Mouse (Mus musculus) kidney, postnatal 36 days (tissue): Measurements from ENCODE around the gene Car12.
A peak's percentile ranks its signal among the peaks of the same experiment; 100 is the strongest.
"Not testable (repeated sequence)": the region's sequence is repeated elsewhere in the genome, so short reads cannot be mapped to it uniquely, and the experiment has no call there.

Experiments
- DNase-seq, 2 experiments: peaks; one replicate each; pipeline ENCODE4 v3.0.0; 2021 to 2022; ENCODE audit warnings: mixed read lengths in 2 of 2

Car12 gene

GRCm38 (mm10) chr9:66784552-66784951 lies 71.1 kb downstream of the Car12 start:
- DNase-seq: peak in 1 of 2 experiments; percentile 36

DNA sequence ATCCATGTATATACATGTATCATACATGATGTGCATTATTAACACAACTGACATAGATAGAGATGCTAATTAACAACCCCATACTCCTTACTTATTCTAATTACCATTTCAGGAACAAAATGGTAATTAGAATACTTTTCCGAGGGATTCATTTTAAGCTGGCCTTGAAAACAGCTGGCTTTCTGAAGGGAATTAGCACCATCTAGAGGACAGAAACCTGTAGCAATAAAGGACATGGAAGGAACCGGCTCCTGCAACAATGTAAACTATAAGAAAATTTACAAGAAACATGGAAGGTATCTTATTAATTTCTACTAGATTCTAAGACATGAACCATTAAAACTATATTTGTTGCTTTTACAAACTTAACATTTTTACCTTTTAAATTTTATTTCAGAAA lies 74.3 kb downstream of the Car12 start:
- peak; percentile 23 to 63 for DNase-seq

DNA sequence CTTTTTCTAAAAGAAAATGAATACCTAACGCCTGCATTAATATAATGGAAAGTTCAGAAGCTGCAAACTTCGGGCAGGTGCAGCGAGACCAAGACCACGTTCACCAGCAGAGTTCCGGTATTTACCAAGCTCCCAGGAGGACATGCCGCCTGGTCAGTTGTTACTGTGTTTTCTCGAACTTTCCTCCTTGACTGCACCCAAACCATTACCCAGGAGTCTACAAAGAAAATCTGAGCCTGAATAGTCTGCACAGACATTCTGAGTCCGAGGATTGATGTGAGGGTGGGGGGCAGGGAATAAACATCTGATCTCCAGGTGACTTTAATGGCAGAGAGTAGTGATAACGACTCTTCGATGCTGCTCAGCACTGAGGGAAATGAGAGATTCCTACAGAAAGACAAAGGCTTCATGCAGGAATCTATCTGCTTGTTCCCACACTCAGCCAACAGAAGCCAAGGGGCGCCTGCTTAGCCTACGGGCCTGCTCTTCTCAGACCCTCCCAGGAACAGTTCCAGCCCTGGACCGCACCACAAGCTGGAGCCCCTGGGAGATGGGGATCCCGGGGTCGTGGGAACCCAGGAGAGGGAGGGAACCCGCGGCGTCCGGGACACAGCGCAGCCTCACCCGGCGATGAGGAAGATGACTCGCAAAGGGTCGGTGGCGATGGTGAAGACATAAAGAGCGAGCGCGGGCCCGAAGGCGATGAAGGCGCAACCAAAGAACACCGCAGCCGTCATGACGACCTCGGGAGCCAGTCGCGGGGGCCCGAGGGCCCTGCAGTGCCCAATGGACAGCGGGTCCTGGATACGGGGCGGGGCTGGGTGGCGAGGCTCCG lies 81.4 kb downstream of the Car12 start:
- DNase-seq: peak in 1 of 2 experiments; percentile 34

DNA sequence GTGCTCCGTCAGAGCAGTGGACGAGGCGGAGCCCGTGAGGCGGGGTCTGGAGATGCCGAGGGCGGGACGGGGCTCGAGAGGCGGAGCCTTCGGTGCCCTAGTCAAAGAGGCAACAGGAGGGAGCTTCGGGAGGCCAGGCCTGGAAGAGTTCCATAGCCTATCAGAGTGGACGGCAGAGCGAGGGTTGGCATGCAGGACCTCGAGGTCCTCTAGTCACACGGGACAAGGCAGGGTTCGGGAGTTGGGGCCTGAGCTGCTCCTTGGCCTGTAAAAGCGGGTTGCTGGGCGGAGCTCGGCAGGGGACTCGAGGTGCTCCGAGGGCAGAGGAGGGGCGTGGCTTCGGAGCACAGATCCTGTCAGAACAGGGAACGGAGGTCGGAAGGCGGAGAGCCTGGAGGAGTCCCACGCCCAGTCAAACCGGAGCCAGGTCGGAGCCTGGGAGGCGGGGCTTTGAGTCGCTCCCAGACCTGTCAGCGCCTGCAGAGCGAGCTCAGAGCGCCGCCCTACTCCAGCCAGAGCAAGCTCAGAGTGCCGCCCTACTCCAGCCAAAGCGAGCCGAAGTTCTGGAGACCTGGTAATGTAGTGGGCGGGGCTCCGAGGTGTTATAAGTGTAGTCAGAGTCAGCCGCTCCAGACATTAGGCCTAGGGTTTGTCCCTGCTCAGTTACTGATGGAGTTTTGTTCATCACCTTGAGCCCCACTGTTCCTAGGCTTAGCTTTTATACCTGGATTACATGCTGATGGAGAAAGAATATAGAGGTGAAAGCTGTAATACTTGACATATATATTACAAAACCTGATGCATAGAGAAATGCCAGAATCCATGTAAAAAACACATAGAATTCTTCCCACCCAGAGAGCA lies 82.2 kb downstream of the Car12 start, which contains the start of gene Aph1b:
Gene Aph1b, minus strand, starts transcription at position 27 of the 861 bp plus-strand sequence.
- peak; percentile 98 for DNase-seq

GRCm38 (mm10) chr9:66796739-66797138 lies 83.3 kb downstream of the Car12 start, which contains the start of gene Gm10647:
Gm10647 (plus strand) TSS chr9:66797039.
- DNase-seq: no peak

GRCm38 (mm10) chr9:66801947-66802346 lies 88.5 kb downstream of the Car12 start:
- DNase-seq: no peak

DNA sequence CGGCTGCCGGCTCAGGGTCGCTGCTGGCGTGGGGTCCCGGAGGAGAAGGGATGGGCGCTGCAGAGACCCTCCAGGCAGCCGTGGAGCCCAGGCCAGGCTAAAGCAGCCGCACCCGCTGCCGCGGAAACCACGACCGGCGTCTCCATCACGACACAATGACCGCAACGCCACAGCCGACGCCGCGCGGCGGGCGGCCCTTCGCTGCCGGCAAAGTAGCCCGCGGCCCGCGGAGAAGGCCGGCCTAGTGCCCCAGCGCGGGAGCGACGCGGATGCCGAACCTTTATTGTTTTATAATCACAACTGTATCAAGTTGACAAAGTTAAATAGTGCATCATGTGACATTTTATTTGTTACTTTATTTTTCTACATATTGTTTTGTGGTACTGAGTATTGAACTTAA lies 92.5 kb downstream of the Car12 start:
- DNase-seq: not testable (repeated sequence)

DNA sequence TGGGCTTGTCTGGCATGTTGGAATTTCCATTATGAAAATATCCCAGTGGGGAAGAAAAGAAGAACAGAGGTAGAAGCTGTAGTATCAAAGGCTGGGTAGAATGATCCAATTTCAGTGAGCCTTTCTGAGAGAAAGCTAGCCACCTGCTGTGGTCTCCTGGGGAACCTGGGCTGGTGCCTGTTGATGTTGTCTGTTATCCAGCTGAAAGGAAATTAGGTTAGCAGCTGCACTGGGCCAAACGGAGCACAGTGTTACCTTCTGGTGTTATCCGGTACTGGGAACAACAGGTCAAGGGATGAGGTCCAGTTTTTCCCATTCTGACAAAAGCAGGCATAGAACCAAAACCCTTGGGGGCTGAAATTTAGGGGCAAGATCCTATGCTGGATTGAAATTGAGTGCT lies 99.9 kb downstream of the Car12 start:
- DNase-seq: no peak
